Mouse (Mus musculus): Measurements from ENCODE around the gene Map4k2. TPM values are rescaled to one million over a fixed set of nuclear protein-coding genes. Genes with fewer than 3 reads are reported as not detected.

The Map4k2 gene
- 580 to 628 TPM (median 615 TPM) in 4 replicates for total RNA-seq (2023)

GRCm38 (mm10) chr19:6340524-6341452 lies at the start of gene Map4k2:
Gene Map4k2, plus strand, starts transcription at chr19:6341135.

GRCm38 (mm10) chr19:6306137-6306551 lies 34.8 kb upstream of the Map4k2 start, which contains the start of gene Cdc42bpg:
Gene Cdc42bpg, plus strand, starts transcription at chr19:6306456.

GRCm38 (mm10) chr19:6334673-6335457 lies 6.1 kb upstream of the Map4k2 start, which contains the start of gene Men1:
Gene Men1, plus strand, starts transcription at chr19:6334979.

GRCm38 (mm10) chr19:6363411-6364240 lies 22.7 kb downstream of the Map4k2 start, which contains the start of gene Sf1:
Gene Sf1, plus strand, starts transcription at chr19:6363690.

GRCm38 (mm10) chr19:6384128-6384527 lies 43.2 kb downstream of the Map4k2 start, which contains the start of gene Pygm:
Gene Pygm, plus strand, starts transcription at chr19:6384399.

GRCm38 (mm10) chr19:6399285-6400095 lies 58.6 kb downstream of the Map4k2 start, which contains the start of gene Rasgrp2:
Gene Rasgrp2, plus strand, starts transcription at chr19:6399340.

Other genes with a start within 250 kb of the Map4k2 start
- gene AC131692.1, start 246.7 kb upstream of the Map4k2 start, total RNA-seq (2023), result 0.81 TPM in 1 of 4 replicates, not detected in the others
- gene Naaladl1, start 235.4 kb upstream of the Map4k2 start, total RNA-seq (2023), result not detected in 4 replicates
- 6.4 to 8.9 TPM (median 8.8 TPM) in 4 replicates for gene Sac3d1, start 222.5 kb upstream of the Map4k2 start, total RNA-seq (2023)
- 31.0 to 37.8 TPM (median 33.7 TPM) in 4 replicates for gene Snx15, start 212.8 kb upstream of the Map4k2 start, total RNA-seq (2023)
- not detected in 4 replicates for gene Batf2, start 200.2 kb upstream of the Map4k2 start, total RNA-seq (2023)
- gene Arl2, start 199.6 kb upstream of the Map4k2 start, total RNA-seq (2023), result 27.2 to 31.2 TPM (median 29.9 TPM) in 4 replicates
- gene Majin, start 156.7 kb upstream of the Map4k2 start, total RNA-seq (2023), result not detected in 4 replicates
- gene Gpha2, start 114.8 kb upstream of the Map4k2 start, total RNA-seq (2023), result not detected in 4 replicates
- 24.9 to 26.1 TPM (median 25.8 TPM) in 4 replicates for gene Ppp2r5b, start 105.3 kb upstream of the Map4k2 start, total RNA-seq (2023)
- gene Atg2a, start 99.5 kb upstream of the Map4k2 start, total RNA-seq (2023), result 179 to 210 TPM (median 199 TPM) in 4 replicates
- 271 to 293 TPM (median 280 TPM) in 4 replicates for gene Ehd1, start 64.4 kb upstream of the Map4k2 start, total RNA-seq (2023)
- 13.0 to 21.1 TPM (median 19.9 TPM) in 4 replicates for gene Cdc42bpg, start 34.7 kb upstream of the Map4k2 start, total RNA-seq (2023)
- gene Men1, start 6.2 kb upstream of the Map4k2 start, total RNA-seq (2023), result 31.5 to 38.7 TPM (median 34.4 TPM) in 4 replicates
- 968 to 1,062 TPM (median 1,047 TPM) in 4 replicates for gene Sf1, start 22.6 kb downstream of the Map4k2 start, total RNA-seq (2023)
- 22.4 to 36.0 TPM (median 29.7 TPM) in 4 replicates for gene Pygm, start 43.3 kb downstream of the Map4k2 start, total RNA-seq (2023)
- 646 to 705 TPM (median 676 TPM) in 4 replicates for gene Rasgrp2, start 58.2 kb downstream of the Map4k2 start, total RNA-seq (2023)
- gene Nrxn2, start 77.6 kb downstream of the Map4k2 start, total RNA-seq (2023), result 0.63 to 1.9 TPM (median 1.1 TPM) in 4 replicates
- 0.67 TPM in 1 of 4 replicates, not detected in the others for gene Slc22a12, start 201.9 kb downstream of the Map4k2 start, total RNA-seq (2023)

All from B cell, adult 62 days (primary cell).